Mouse (Mus musculus): ENCODE data around the gene Rpl7a.
"Not testable (repeated sequence)": the region's sequence is repeated elsewhere in the genome, so short reads cannot be mapped to it uniquely, and the experiment has no call there.

Rpl7a gene

GRCm38 (mm10) chr2:26910124-26910993 is at the start of gene Rpl7a, which contains the start of gene Med22:
Gene Rpl7a, plus strand, starts transcription at chr2:26910764.
Gene Med22, minus strand, starts transcription at chr2:26910677.
- DNase-seq = peak; percentile 99

GRCm38 (mm10) chr2:26862856-26863255 is 47.7 kb upstream of the Rpl7a start:
- no peak for DNase-seq

DNA sequence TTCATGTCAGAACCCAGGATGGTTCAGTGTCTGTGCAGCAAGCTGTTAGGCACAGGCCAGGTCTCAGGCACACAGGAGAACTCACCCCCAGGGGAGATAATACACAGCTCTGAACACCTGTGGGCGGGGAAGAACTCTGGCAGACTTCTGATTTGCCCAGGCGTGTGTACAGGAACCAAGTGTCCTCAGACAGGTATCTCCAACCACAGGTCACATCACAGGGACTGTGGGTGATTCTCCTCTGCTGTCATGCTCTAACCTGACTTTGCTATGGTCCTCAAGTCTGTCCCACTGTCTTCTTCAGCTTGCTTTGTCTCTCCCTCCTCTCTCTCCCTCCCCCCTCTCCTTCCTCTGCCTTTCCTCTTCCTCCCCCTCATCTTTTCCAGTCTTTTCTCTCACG is 45.7 kb upstream of the Rpl7a start, which contains the start of gene Abo:
Abo (minus strand) TSS at position 101 of the 400 bp plus-strand sequence.
- DNase-seq = no peak

DNA sequence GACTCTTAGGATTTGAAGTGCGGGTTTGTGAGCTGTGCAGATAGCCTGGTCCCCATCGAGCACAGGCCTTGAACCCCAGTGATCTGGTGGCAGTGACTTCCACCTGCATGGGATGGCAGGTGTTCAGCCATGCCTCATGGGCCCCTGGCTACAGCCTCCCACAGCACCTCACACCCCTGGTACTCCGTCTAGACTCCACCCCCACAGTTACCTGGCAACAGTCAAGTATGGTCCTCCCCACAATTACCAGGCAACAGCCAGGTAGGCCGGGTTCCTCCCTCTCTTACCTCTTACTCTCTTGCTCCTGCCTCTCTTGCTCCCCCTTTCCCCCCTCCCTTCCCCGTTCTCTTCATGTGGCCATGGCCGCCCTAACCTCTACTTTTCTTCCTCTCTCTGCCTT is 39.9 kb upstream of the Rpl7a start:
- DNase-seq = no peak

- DNase-seq = no peak
Observed at GRCm38 (mm10) chr2:26878571-26878970, 32.0 kb upstream of the Rpl7a start.

DNA sequence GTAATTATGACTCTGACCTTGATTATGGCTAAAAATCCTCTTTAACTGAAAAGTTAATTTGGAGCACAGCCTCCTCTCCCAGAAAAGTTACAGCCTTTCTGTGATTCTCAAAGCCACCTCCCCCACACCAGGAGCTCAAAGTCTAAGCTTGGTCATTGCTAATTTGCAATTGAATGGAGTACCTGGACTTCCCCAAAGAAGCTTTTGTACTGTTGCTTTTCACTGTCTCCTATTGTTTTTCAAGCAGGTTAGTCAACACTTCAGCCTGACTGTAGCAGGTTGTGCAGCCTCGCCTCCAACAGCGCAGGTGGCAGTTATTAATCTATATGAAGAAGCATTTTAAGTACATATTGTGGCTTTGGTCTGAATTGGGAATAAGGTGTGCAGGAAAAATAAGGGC is 25.0 kb upstream of the Rpl7a start:
- DNase-seq = not testable (repeated sequence)

DNA sequence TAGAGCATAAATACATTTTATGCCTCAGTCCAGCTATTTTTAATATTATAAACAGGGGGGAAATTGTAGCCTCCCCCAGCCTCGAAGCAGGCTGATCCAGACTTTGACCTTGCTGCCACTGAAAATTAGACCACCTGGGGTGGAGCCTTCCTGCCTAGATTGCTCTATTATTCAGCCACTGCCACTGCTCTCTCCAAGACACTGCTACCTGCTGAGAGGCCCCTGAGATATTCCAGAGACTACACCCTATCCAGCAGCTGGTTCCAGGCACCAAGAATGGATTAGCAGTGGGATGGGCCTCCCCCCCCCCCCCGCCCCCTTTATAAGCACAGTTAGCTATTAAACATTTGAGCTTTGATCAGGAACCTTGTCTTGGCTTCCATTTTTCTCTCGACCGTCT is 24.4 kb upstream of the Rpl7a start:
- DNase-seq = not testable (repeated sequence)

- DNase-seq = no peak
Observed at GRCm38 (mm10) chr2:26895898-26896297, 14.7 kb upstream of the Rpl7a start.

DNA sequence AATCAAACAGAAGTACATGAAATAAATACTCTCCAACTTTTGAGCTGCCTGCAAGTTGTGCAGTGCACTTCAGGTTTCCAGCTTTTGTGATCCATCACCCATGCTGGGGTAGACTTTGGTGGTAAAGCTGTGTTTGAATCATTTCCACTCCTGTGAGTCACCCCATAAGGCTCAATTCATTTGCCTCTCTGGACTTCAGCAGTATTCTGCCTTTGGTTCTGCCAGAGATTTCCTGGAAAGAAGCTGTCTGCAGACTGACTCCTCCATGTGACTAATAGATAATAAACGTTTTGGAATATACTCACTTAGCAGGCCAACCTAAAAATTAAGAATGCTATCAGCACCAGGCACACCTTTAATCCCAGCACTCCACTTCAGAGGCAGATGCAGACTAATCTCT is 9.8 kb upstream of the Rpl7a start:
- no peak for DNase-seq

DNA sequence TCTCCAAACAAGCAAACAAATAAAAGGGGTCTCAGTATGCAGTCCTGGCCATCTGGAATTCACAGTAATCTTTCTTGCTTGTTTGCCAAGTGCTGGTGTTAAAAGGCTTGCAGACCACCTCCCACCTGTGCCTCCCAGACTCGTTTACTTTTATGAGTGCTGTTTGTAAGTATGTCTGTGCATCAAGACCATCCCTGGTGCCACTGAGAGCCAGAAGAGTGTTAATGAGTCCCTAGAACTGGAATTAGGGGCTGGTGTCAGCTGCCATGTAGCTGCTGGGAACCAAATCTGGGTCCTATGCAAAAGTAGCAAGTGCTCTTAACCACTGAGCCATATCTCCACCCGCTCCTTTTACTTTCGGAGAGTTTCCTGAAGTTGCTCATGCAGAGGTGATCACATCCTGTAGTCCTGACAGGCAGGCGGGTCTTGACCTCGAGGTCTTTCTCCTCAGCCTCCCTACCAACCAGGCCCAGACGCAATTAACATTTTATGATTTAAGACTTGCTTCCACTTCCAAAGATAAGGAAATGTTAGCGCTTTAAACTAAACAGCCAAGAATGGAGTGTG is 8.6 kb upstream of the Rpl7a start:
- DNase-seq = no peak

GRCm38 (mm10) chr2:26902467-26903220 is 7.9 kb upstream of the Rpl7a start, which contains the start of gene Surf6:
Gene Surf6, minus strand, starts transcription at chr2:26902879.
- peak; percentile 97 for DNase-seq

- DNase-seq = no peak
Observed at GRCm38 (mm10) chr2:26903311-26903710, 7.3 kb upstream of the Rpl7a start.

GRCm38 (mm10) chr2:26905936-26906335 is 4.6 kb upstream of the Rpl7a start:
- DNase-seq = no peak

- DNase-seq = no peak
Observed at GRCm38 (mm10) chr2:26906431-26906830, 4.1 kb upstream of the Rpl7a start.

DNA sequence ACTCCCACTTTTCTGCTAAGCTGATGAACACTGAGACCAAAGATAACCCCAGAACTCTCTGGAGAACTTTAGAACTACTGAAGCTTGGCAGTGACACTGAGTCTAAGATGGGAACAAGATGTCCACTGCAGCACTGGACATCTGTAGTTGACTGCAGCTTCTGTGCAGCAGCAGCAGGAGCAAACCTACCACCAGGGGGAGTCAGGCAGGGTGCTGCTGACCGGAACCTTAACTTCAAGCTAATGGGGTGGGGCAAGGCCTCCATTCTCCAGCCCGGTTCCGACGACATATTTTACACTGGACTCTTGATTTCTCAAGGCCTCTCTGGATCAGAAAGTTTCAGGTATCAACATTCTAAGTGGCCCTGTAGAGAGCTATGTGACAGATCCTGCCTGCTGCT is 3.5 kb upstream of the Rpl7a start:
- DNase-seq = peak; percentile 55

DNA sequence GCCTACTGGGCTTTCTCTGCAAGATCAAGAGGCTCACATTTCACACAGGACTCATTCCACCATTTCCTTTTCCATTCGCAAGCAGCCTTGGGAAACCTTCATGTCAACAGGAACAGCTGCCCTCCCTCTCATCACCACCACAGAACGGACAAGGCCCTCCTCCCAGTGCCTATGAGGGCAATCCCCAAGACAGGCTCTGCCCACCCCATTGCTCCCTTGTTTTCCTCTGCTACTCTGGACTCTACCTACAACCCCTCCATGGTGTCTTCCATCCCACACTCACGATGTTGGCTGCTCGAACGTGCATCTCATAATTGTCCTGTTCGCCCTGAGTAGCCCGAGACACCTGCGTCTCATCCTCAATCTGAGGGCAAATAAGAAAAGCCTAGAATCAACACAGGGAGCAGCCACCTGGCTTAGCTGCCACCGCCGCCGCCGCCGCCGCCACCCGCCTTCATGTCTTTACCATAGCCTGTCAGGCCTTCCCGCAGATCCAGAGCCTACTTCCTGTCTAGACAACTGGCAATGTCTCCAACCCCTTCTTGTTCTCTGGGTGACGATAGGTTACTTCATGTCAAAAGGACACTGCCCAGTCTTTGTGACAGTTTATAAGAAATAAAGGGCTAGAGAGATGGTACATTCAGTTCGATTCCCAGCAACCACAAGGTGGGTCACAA is 1.7 kb upstream of the Rpl7a start:
- no peak for DNase-seq

DNA sequence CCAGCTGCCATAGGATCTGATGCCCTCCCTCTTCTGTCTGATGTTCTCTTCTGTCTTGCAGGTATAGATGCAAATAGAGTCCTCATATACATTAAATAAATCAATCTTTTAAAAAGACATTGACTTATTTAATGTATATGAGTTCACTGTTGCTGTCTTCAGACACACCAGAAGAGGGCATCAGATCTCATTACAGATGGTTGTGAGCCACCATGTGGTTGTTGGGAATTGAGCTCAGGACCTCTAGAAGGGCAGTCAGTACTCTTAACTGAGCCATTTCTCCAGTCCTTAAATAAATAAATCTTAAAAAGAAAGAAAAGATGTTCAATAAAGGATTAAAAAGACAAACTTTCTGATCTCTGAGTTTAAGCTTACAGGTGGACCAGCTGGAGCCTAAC is 1.2 kb upstream of the Rpl7a start:
- no peak for DNase-seq

DNA sequence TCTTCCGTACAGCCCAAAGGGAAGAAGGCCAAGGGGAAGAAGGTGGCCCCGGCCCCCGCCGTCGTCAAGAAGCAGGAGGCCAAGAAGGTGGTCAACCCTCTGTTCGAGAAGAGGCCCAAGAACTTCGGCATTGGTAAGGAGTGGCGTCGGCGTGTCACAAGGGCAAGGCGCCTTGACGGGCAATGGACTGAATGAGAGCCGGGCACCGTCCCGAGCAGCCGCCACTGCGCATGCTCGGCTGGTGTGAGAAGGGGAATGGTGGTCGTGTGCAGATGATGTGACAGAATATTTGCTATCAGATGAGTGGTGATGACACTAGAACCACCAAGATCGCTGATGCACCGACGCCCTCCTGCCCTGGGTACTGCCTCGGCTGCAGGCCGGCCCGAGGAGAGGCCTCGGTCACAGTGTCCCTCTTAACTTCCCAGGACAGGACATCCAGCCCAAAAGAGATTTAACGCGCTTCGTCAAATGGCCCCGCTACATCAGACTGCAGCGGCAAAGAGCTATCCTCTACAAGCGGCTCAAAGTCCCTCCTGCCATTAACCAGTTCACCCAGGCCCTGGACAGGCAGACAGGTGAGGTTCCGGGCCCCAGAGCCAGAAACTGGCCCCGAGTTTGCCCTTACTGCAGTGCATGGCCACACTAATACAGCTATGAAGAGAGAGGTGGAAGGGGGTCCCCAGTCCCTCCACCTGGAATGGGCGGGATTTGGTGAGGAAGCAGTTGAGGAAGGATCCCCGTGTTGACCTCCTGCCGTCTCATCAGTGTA is 616 bp downstream of the Rpl7a start:
- DNase-seq = peak; percentile 75

- DNase-seq = no peak
Observed at GRCm38 (mm10) chr2:26912253-26912770, 1.7 kb downstream of the Rpl7a start.

- DNase-seq = no peak
Observed at GRCm38 (mm10) chr2:26913416-26914147, 3.0 kb downstream of the Rpl7a start.

Measured in embryo, embryonic 11 days (tissue).